8 mouse cellular contexts compared by ENCODE assay signal in the genomic region with DNA sequence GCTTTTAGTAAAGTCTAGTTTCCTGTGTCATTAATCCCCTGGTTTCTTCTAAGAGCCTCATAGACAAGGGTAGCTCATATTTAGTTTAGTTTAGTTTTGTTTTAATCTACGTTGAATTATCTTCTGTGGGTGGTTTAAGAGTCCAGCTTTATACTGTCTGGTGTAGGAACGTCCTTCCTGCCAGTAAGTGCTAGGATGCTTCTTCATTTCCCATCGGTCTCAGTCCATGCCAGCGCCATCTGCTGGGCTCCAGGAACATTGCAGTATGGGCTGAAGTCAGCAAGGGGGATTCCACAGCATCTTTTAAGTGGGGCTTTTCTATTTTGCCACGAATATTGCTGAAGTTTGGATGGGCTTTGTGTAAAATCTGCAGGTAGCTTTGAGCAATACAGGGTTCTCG. TPM values are rescaled to one million over a fixed set of nuclear protein-coding genes. Genes with fewer than 3 reads are reported as not detected.
DNase-seq lines count a peak whose midpoint lies in the region; ATAC-seq lines count a peak whose summit lies in the region.

No protein-coding gene starts in this region.

- DNase-seq in CD4-positive, CD25-positive, alpha-beta regulatory T cell, adult 2 months (ENCODE audit: low read depth, low spot score), result peak; percentile 76
- peak; percentile 43 for DNase-seq in T-cell, adult 2 months (ENCODE audit: low spot score)
- DNase-seq in embryo, embryonic 11 days, result peak; percentile 54
- DNase-seq in layer of hippocampus, postnatal 25 days (ENCODE audit: extremely low spot score in 1 of 2, low spot score in 1 of 2), result peak; percentile 45 to 66
- peak; percentile 44 to 78 for DNase-seq in right cerebral cortex, postnatal 10 days (ENCODE audit: low spot score in 2 of 2)
- peak; percentile 8 for DNase-seq in yolk sac, embryonic 10.5 days (ENCODE audit: low spot score)

- ATAC-seq in hematopoietic stem cell, adult 5-6 weeks (replicated peaks in 1 of 2; ENCODE audit: insufficient read depth in 1 of 2, low FRiP score in 2 of 2, low TSS enrichment in 1 of 2, low read depth in 1 of 2, poor library complexity in 2 of 2, severe bottlenecking in 2 of 2), result peak; percentile 78 to 83; a peak in 3 of 4 replicates
- peak; percentile 97 for ATAC-seq in megakaryocyte, adult 5-6 weeks (ENCODE audit: poor library complexity, severe bottlenecking)

RNA-seq across cellular contexts. Expression of a gene that starts 49.2 kb away (rescaled TPM):
- total RNA-seq in hematopoietic stem cell, adult 5-6 weeks (2017), result 227 and 261 TPM in 2 replicates
- 1 to 10 TPM; 1.1 to 1.9 TPM for total RNA-seq in layer of hippocampus, postnatal 25 days (2021)
- total RNA-seq in megakaryocyte, adult 5-6 weeks (2015), result 17.7 and 22.1 TPM in 2 replicates
- total RNA-seq in megakaryocyte, adult 5-6 weeks (2017), result 41.9 and 50.9 TPM in 2 replicates

Comparison
In these comparisons a context has a peak if more than half of its experiments do, and no peak if none do; other contexts are left out.
1. Peak in every context shown above with its lines: DNase-seq and ATAC-seq.
2. DNase-seq: peak in every context shown above with its lines; median percentile 76 in CD4-positive, CD25-positive, alpha-beta regulatory T cell, adult 2 months; 61 in right cerebral cortex, postnatal 10 days; 56 in layer of hippocampus, postnatal 25 days; 54 in embryo, embryonic 11 days; 43 in T-cell, adult 2 months; 8 in yolk sac, embryonic 10.5 days.
3. RNA of a gene that starts 49.2 kb away (total RNA-seq): 227 to 261 TPM in hematopoietic stem cell, adult 5-6 weeks and 17.7 to 50.9 TPM in megakaryocyte, adult 5-6 weeks; 1.1 to 1.9 TPM in layer of hippocampus, postnatal 25 days; every median in the first group is over 4 times any median in the second.